Mouse (Mus musculus) C2C12 (cell line): ENCODE data around the gene Knl1. TPM values are rescaled to one million over a fixed set of nuclear protein-coding genes. Genes with fewer than 3 reads are reported as not detected.

Experiments used
- H3K27me3 ChIP-seq: one replicate; pipeline ENCODE4 v1.6.1; 2011; ENCODE audit not compliant: control insufficient read depth, insufficient read depth, insufficient read length
- H3K36me3 ChIP-seq: one replicate; pipeline ENCODE4 v1.6.1; 2011; ENCODE audit not compliant: control insufficient read depth, insufficient read depth
- H3K4me3 ChIP-seq: one replicate; pipeline ENCODE4 v1.5.1; 2011; ENCODE audit warnings: mild to moderate bottlenecking, control low read depth; ENCODE audit not compliant: poor library complexity, insufficient read depth, severe bottlenecking
- H3K79me2 ChIP-seq: one replicate; pipeline ENCODE4 v1.6.1; 2011; ENCODE audit not compliant: control insufficient read depth, insufficient read depth
- H3K79me3 ChIP-seq: one replicate; pipeline ENCODE4 v1.6.1; 2011; ENCODE audit warnings: low read depth, control low read depth
- H3ac ChIP-seq: one replicate; pipeline ENCODE3; 2011; ENCODE audit warnings: low read depth; ENCODE audit not compliant: control insufficient read depth, insufficient read length
- CEBPB ChIP-seq: IDR thresholded peaks from one replicate; pipeline ENCODE4 v1.6.1; 2011; ENCODE audit warnings: low read depth, mild to moderate bottlenecking, control low read depth, moderate library complexity
- CTCF ChIP-seq: IDR thresholded peaks from one replicate; pipeline ENCODE4 v1.5.1; 2011; ENCODE audit not compliant: control insufficient read depth, insufficient read depth, insufficient read length
- FOSL1 ChIP-seq: IDR thresholded peaks from one replicate; pipeline ENCODE4 v1.8.0; 2011; ENCODE audit warnings: mild to moderate bottlenecking, low read length; ENCODE audit not compliant: poor library complexity, insufficient read depth, severe bottlenecking
- MAX ChIP-seq: IDR thresholded peaks from one replicate; pipeline ENCODE4 v1.6.1; 2011; ENCODE audit warnings: mild to moderate bottlenecking, control low read depth
- MYOD1 ChIP-seq: IDR thresholded peaks from one replicate; pipeline ENCODE4 v1.6.1; 2011; ENCODE audit warnings: low read depth; ENCODE audit not compliant: control insufficient read depth, insufficient read length
- MYOG ChIP-seq: IDR thresholded peaks from one replicate; pipeline ENCODE4 v1.6.1; 2011; ENCODE audit not compliant: control insufficient read depth, insufficient read length; ENCODE audit errors: extremely low read depth
- USF1 ChIP-seq: IDR thresholded peaks from one replicate; pipeline ENCODE4 v1.6.1; 2011; ENCODE audit warnings: low read depth, mild to moderate bottlenecking, control low read depth, moderate library complexity
- polyA plus RNA-seq: library from polyadenylated mRNA; unstranded; fragments of >200 nt; fragmentation: generic; extraction: Trizol; gene quantifications from one replicate; pipeline ENCODE4 v1.2.1, GENCODE M21; 2012; ENCODE audit warnings: missing spikeins

Knl1 gene
- polyA plus RNA-seq, 1 experiment, result 3.2 TPM

- no peak for TF ChIP-seq MYOD1
- TF ChIP-seq FOSL1, result no peak
- TF ChIP-seq MYOG, result no peak
- TF ChIP-seq CEBPB, result no peak
- no peak for TF ChIP-seq USF1
- TF ChIP-seq CTCF, result no peak
- no peak for TF ChIP-seq MAX
- no peak overlapping the region for H3K4me3 ChIP-seq
- peaks cover 22% of the 10 kb centered on the region for H3K79me2 ChIP-seq
- H3ac ChIP-seq, result no peak overlapping the region
- H3K79me3 ChIP-seq, result peaks cover 8% of the 10 kb centered on the region
- no peaks in the 10 kb centered on the region for H3K27me3 ChIP-seq
- H3K36me3 ChIP-seq, result peaks cover 9% of the 10 kb centered on the region
Observed at GRCm38 (mm10) chr2:119032191-119032590, 14.7 kb upstream of the Knl1 start.

GRCm38 (mm10) chr2:119034656-119035396, 12.1 kb upstream of the Knl1 start, which contains the start of gene Rpusd2:
TSS of gene Rpusd2 (plus strand) at chr2:119034790.
- H3K27me3 ChIP-seq, result no peaks in the 10 kb centered on the region
- peak within 1 kb of the TSS; percentile 95 for H3K4me3 ChIP-seq
- peaks cover 8% of the 10 kb centered on the region for H3K79me3 ChIP-seq
- peak; percentile 24 for TF ChIP-seq MYOD1
- TF ChIP-seq MAX, result peak; percentile 94
- peak; percentile 62 for TF ChIP-seq CTCF
- peak; percentile 77 for TF ChIP-seq USF1
- TF ChIP-seq CEBPB, result no peak
- no peak for TF ChIP-seq MYOG
- TF ChIP-seq FOSL1, result no peak
- peaks cover 22% of the 10 kb centered on the region for H3K79me2 ChIP-seq
- peaks cover 34% of the 10 kb centered on the region for H3K36me3 ChIP-seq
- peak within 1 kb of the TSS; percentile 97 for H3ac ChIP-seq

GRCm38 (mm10) chr2:119035397-119035745, 11.5 kb upstream of the Knl1 start:
- Histone ChIP-seq H3K36me3 (peaks cover 36% of the 10 kb centered on the region), H3ac (peak overlapping the region; percentile 97)
- no peak for TF ChIP-seq MYOG
- no peak for TF ChIP-seq MYOD1
- TF ChIP-seq CTCF, result no peak
- TF ChIP-seq MAX, result no peak
- TF ChIP-seq CEBPB, result no peak
- no peak for TF ChIP-seq FOSL1
- no peak for TF ChIP-seq USF1

GRCm38 (mm10) chr2:119040882-119041281, 6.0 kb upstream of the Knl1 start:
- Histone ChIP-seq H3ac (no peak overlapping the region), H3K79me3 (peaks cover under 1% of the 10 kb centered on the region), H3K27me3 (no peaks in the 10 kb centered on the region), H3K4me3 (no peak overlapping the region), H3K79me2 (peaks cover 11% of the 10 kb centered on the region), H3K36me3 (peaks cover 47% of the 10 kb centered on the region)
- TF ChIP-seq FOSL1, result no peak
- TF ChIP-seq USF1, result no peak
- TF ChIP-seq MAX, result no peak
- TF ChIP-seq MYOG, result no peak
- no peak for TF ChIP-seq CEBPB
- no peak for TF ChIP-seq MYOD1
- no peak for TF ChIP-seq CTCF

More at GRCm38 (mm10) chr2:119035397-119035745, 11.5 kb upstream of the Knl1 start:
- Histone ChIP-seq H3K79me3 (peaks cover 8% of the 10 kb centered on the region), H3K4me3 (peak overlapping the region; percentile 95), H3K79me2 (peaks cover 22% of the 10 kb centered on the region), H3K27me3 (no peaks in the 10 kb centered on the region)

GRCm38 (mm10) chr2:119045163-119045562, 1.8 kb upstream of the Knl1 start:
- Histone ChIP-seq H3K4me3 (no peak overlapping the region), H3ac (no peak overlapping the region), H3K79me2 (peaks cover 31% of the 10 kb centered on the region), H3K79me3 (peaks cover 29% of the 10 kb centered on the region), H3K36me3 (peaks cover 14% of the 10 kb centered on the region), H3K27me3 (no peaks in the 10 kb centered on the region)
- TF ChIP-seq MAX (no peak), MYOD1 (no peak), USF1 (no peak), FOSL1 (no peak), CTCF (no peak), CEBPB (no peak), MYOG (no peak)

GRCm38 (mm10) chr2:119047849-119048248, 930 bp downstream of the Knl1 start:
- Histone ChIP-seq H3K4me3 (peak overlapping the region; percentile 87), H3K36me3 (peaks cover 3% of the 10 kb centered on the region), H3ac (peak overlapping the region; percentile 48), H3K79me3 (peaks cover 53% of the 10 kb centered on the region), H3K79me2 (peaks cover 57% of the 10 kb centered on the region), H3K27me3 (no peaks in the 10 kb centered on the region)
- TF ChIP-seq MYOD1 (no peak), MYOG (no peak), USF1 (no peak), MAX (no peak), CEBPB (no peak), CTCF (no peak), FOSL1 (no peak)
